Comparison of ENCODE assay signal across 9 mouse cellular contexts in genomic region chr11:46268991-46269390, GRCm38 (mm10). TPM values are rescaled to one million over a fixed set of nuclear protein-coding genes. Genes with fewer than 3 reads are reported as not detected.
A peak's percentile ranks its signal among the peaks of the same experiment; 100 is the strongest.
DNase-seq lines count a peak whose midpoint lies in the region; ATAC-seq and TF ChIP-seq lines count a peak whose summit lies in the region.
"Had no signal": no experiment of that assay in that cellular context is flagged by ENCODE, and none has a peak within 500 bp of the region (broad histone marks: within the 10 kb centered on the region; RNA-seq: fewer than 3 reads in every experiment).

No protein-coding gene starts in this region.

- dilution Hi-C loops in CH12.LX (cut with MboI; ENCODE audit: extremely low pct_ligation_motif_present, extremely low pct_unique_long_range_greater_than_20kb, low sequenced_read_pairs) = no loop called here

- no peak overlapping the region for H3K9ac ChIP-seq in CH12.LX (ENCODE audit: insufficient read depth, low read depth)
- no peak overlapping the region for H3K9ac ChIP-seq in forebrain, embryonic 15.5 days (replicated peaks)
- no peak overlapping the region for H3K9ac ChIP-seq in kidney, embryonic 15.5 days
- no peak overlapping the region for H3K9ac ChIP-seq in liver, embryonic 14.5 days (replicated peaks)
- no peak overlapping the region for H3K9ac ChIP-seq in neural tube, embryonic 13.5 days

- no peak for TF ChIP-seq POLR2A in CH12.LX (IDR thresholded peaks at IDR 0.05; ENCODE audit: low read depth, low read length)
- TF ChIP-seq POLR2A in cerebellum, adult 2 months (IDR thresholded peaks at IDR 0.05; ENCODE audit: borderline replicate concordance, insufficient read depth, low read length) = no peak

- H3K4me2 ChIP-seq in CH12.LX (ENCODE audit: insufficient read depth, low read depth, poor library complexity, severe bottlenecking) = no peak overlapping the region
- no peak overlapping the region for H3K4me2 ChIP-seq in forebrain, embryonic 15.5 days (replicated peaks)
- no peak overlapping the region for H3K4me2 ChIP-seq in kidney, embryonic 15.5 days
- H3K4me2 ChIP-seq in liver, embryonic 14.5 days (ENCODE audit: low read depth) = no peak overlapping the region
- H3K4me2 ChIP-seq in neural tube, embryonic 13.5 days = no peak overlapping the region

- H3K27me3 ChIP-seq in CH12.LX (replicated peaks) = no peaks in the 10 kb centered on the region
- H3K27me3 ChIP-seq in cerebellum, adult 2 months (ENCODE audit: control insufficient read depth, insufficient read depth, low read length) = no peaks in the 10 kb centered on the region
- no peaks in the 10 kb centered on the region for H3K27me3 ChIP-seq in forebrain, embryonic 15.5 days
- H3K27me3 ChIP-seq in kidney, embryonic 15.5 days = no peaks in the 10 kb centered on the region
- H3K27me3 ChIP-seq in liver, embryonic 14.5 days (ENCODE audit: control insufficient read depth, insufficient read depth, low read length) = no peaks in the 10 kb centered on the region
- H3K27me3 ChIP-seq in neural tube, embryonic 13.5 days = no peaks in the 10 kb centered on the region

- H3K4me3 ChIP-seq in CH12.LX (replicated peaks in 1 of 3; ENCODE audit: low read depth in 2 of 3, low read length in 2 of 3, poor library complexity in 1 of 3) = no peak overlapping the region
- H3K4me3 ChIP-seq in cerebellum, adult 2 months (replicated peaks; ENCODE audit: insufficient read depth, low read depth, low read length) = no peak overlapping the region
- no peak overlapping the region for H3K4me3 ChIP-seq in forebrain, embryonic 15.5 days
- no peak overlapping the region for H3K4me3 ChIP-seq in kidney, embryonic 15.5 days (replicated peaks)
- no peak overlapping the region for H3K4me3 ChIP-seq in liver, embryonic 14.5 days (ENCODE audit: insufficient read depth in 1 of 2, low read depth in 2 of 2, low read length in 2 of 2)
- H3K4me3 ChIP-seq in neural tube, embryonic 13.5 days = no peak overlapping the region

- H3K36me3 ChIP-seq in CH12.LX (replicated peaks in 1 of 2; ENCODE audit: control insufficient read depth in 1 of 2, insufficient read depth in 1 of 2, low read length in 1 of 2) = peaks cover 76 to 95% of the 10 kb centered on the region in 2 experiments
- peaks cover 84% of the 10 kb centered on the region for H3K36me3 ChIP-seq in forebrain, embryonic 15.5 days
- peaks cover 5% of the 10 kb centered on the region; the same call in 1 of the 2 replicates for H3K36me3 ChIP-seq in kidney, embryonic 15.5 days
- no peaks in the 10 kb centered on the region for H3K36me3 ChIP-seq in liver, embryonic 14.5 days (replicated peaks; ENCODE audit: control insufficient read depth, insufficient read depth, low read depth)
- peaks cover 90% of the 10 kb centered on the region for H3K36me3 ChIP-seq in neural tube, embryonic 13.5 days

- H3K27ac ChIP-seq in CH12.LX (ENCODE audit: insufficient read depth, low read depth) = no peak overlapping the region
- no peak overlapping the region for H3K27ac ChIP-seq in cerebellum, adult 2 months (ENCODE audit: insufficient read depth, low read length)
- H3K27ac ChIP-seq in forebrain, embryonic 15.5 days (replicated peaks) = no peak overlapping the region
- no peak overlapping the region for H3K27ac ChIP-seq in kidney, embryonic 15.5 days
- H3K27ac ChIP-seq in liver, embryonic 14.5 days = no peak overlapping the region
- no peak overlapping the region for H3K27ac ChIP-seq in neural tube, embryonic 13.5 days (replicated peaks)

- TF ChIP-seq CTCF in CH12.LX (conservative IDR thresholded peaks at IDR 0.05 in 1 of 2, IDR thresholded peaks at IDR 0.05 in 1 of 2; ENCODE audit: low read depth in 2 of 2, low read length in 2 of 2) = peak; percentile 83 to 89
- peak; percentile 90 for TF ChIP-seq CTCF in cerebellum, adult 2 months (IDR thresholded peaks at IDR 0.05; ENCODE audit: borderline replicate concordance, insufficient read depth, low read depth, low read length)
- peak; percentile 83 for TF ChIP-seq CTCF in liver, embryonic 14.5 days (IDR thresholded peaks at IDR 0.05; ENCODE audit: low read depth)

- peak; percentile 45 for DNase-seq in 416B (ENCODE audit: low read depth)
- DNase-seq in CH12.LX (ENCODE audit: extremely low read depth) = peak; percentile 66
- peak; percentile 57 to 74 for DNase-seq in cerebellum, adult 2 months
- peak in 1 of 3 experiments; percentile 4 for DNase-seq in liver, embryonic 14.5 days (ENCODE audit: low read depth in 3 of 3, low spot score in 3 of 3)
- peak; percentile 27 to 65 for DNase-seq in thymus, postnatal 10 days (ENCODE audit: low spot score in 2 of 2)

- peak; percentile 74 for TF ChIP-seq RAD21 in CH12.LX (IDR thresholded peaks at IDR 0.05; ENCODE audit: low read depth, low read length)

- no peaks in the 10 kb centered on the region; the same call in none of the 2 replicates for H3K79me2 ChIP-seq in CH12.LX (replicated peaks; ENCODE audit: control insufficient read depth, extremely low read depth, insufficient read depth, poor library complexity, severe bottlenecking)

- ATAC-seq in forebrain, embryonic 15.5 days (replicated peaks) = peak; percentile 69
- ATAC-seq in kidney, embryonic 15.5 days (replicated peaks; ENCODE audit: low FRiP score) = 0 out of 2 replicates have a peak, but pooled peaks have one; percentile 25
- no peak for ATAC-seq in liver, embryonic 14.5 days (ENCODE audit: insufficient read depth)
- peak; percentile 72 for ATAC-seq in neural tube, embryonic 13.5 days (ENCODE audit: low read depth)

- TF ChIP-seq EP300 in CH12.LX (IDR thresholded peaks at IDR 0.05; ENCODE audit: low read length) = no peak
- TF ChIP-seq EP300 in liver, embryonic 14.5 days (IDR thresholded peaks at IDR 0.05; ENCODE audit: low read depth) = no peak

- in situ Hi-C loops in CH12.LX (cut with MboI; ENCODE audit: low pct_ligation_motif_present, low pct_unique_long_range_greater_than_20kb, low sequenced_read_pairs) = no loop called here

- H3K9me3 ChIP-seq in CH12.LX (replicated peaks; ENCODE audit: low read length) = no peaks in the 10 kb centered on the region
- no peaks in the 10 kb centered on the region for H3K9me3 ChIP-seq in forebrain, embryonic 15.5 days
- H3K9me3 ChIP-seq in kidney, embryonic 15.5 days (replicated peaks) = no peaks in the 10 kb centered on the region
- no peaks in the 10 kb centered on the region for H3K9me3 ChIP-seq in liver, embryonic 14.5 days (ENCODE audit: control insufficient read depth, low read length)
- no peaks in the 10 kb centered on the region for H3K9me3 ChIP-seq in neural tube, embryonic 13.5 days

- WGBS in cerebellum, adult 2 months = 6% methylated on average over 7 of the region's 7 CpGs
- WGBS in forebrain, embryonic 15.5 days = 17% methylated on average over 7 of the region's 7 CpGs
- 36% methylated on average over 7 of the region's 7 CpGs for WGBS in kidney, embryonic 15.5 days
- WGBS in liver, embryonic 14.5 days (ENCODE audit: insufficient replicate concordance) = 17% methylated on average over 7 of the region's 7 CpGs
- WGBS in neural tube, embryonic 13.5 days = 24% methylated on average over 7 of the region's 7 CpGs

- H3K4me1 ChIP-seq in CH12.LX (ENCODE audit: control insufficient read depth in 1 of 2, insufficient read depth in 2 of 2) = peaks cover 19 to 91% of the 10 kb centered on the region in 2 experiments
- H3K4me1 ChIP-seq in cerebellum, adult 2 months (ENCODE audit: control insufficient read depth, insufficient read depth, low read length) = no peaks in the 10 kb centered on the region
- H3K4me1 ChIP-seq in forebrain, embryonic 15.5 days = no peaks in the 10 kb centered on the region
- no peaks in the 10 kb centered on the region for H3K4me1 ChIP-seq in kidney, embryonic 15.5 days
- no peaks in the 10 kb centered on the region for H3K4me1 ChIP-seq in liver, embryonic 14.5 days (replicated peaks; ENCODE audit: control insufficient read depth in 2 of 2, insufficient read depth in 2 of 2, low read length in 1 of 2)
- no peaks in the 10 kb centered on the region for H3K4me1 ChIP-seq in neural tube, embryonic 13.5 days (replicated peaks)

TF ChIP-seq in CH12.LX, 34 proteins besides CTCF, POLR2A, EP300 and RAD21 (continues in another document):
- no peak for TF ChIP-seq MAZ (IDR thresholded peaks at IDR 0.05; ENCODE audit: low read depth, low read length)
- no peak for TF ChIP-seq POLR2AphosphoS2 (IDR thresholded peaks at IDR 0.05; ENCODE audit: low read depth, low read length)
- TF ChIP-seq MAX (IDR thresholded peaks at IDR 0.05; ENCODE audit: low read length) = peak; percentile 53; the same call in 1 of the 2 replicates
- no peak for TF ChIP-seq NELFE (IDR thresholded peaks at IDR 0.05; ENCODE audit: low read depth, low read length)
- TF ChIP-seq SMC3 (IDR thresholded peaks at IDR 0.05; ENCODE audit: low read depth, low read length) = peak; percentile 96
- TF ChIP-seq USF2 (conservative IDR thresholded peaks at IDR 0.05; ENCODE audit: low read depth, low read length) = no peak
- no peak for TF ChIP-seq MXI1 (IDR thresholded peaks at IDR 0.05; ENCODE audit: low read depth, low read length)
- peak; percentile 37; the same call in 1 of the 2 replicates for TF ChIP-seq IRF4 (IDR thresholded peaks at IDR 0.05; ENCODE audit: low read depth, low read length)
- TF ChIP-seq ELF1 (IDR thresholded peaks at IDR 0.05; ENCODE audit: low read depth, low read length) = no peak
- TF ChIP-seq BHLHE40 (IDR thresholded peaks at IDR 0.05; ENCODE audit: low read depth, low read length) = no peak
- no peak for TF ChIP-seq UBTF (IDR thresholded peaks at IDR 0.05; ENCODE audit: low read depth, low read length)
- no peak for TF ChIP-seq ZKSCAN1 (IDR thresholded peaks at IDR 0.05; ENCODE audit: borderline replicate concordance, low read depth, low read length)

RNA-seq across cellular contexts. Expression of gene Fndc9, which starts 33.7 kb away (rescaled TPM):
- 3.8 and 3.9 TPM in 2 replicates for total RNA-seq in CH12.LX (2012; rRNA removed)
- total RNA-seq in CH12.LX (2014; rRNA removed) = not detected in 2 replicates
- 12.1 and 12.5 TPM in 2 replicates for polyA plus RNA-seq in CH12.LX (2012; ENCODE audit: insufficient read length, low read depth)
- polyA plus RNA-seq in cerebellum, adult 2 months (2012; rRNA removed) = 0.39 and 0.52 TPM in 2 replicates
- polyA plus RNA-seq in forebrain, embryonic 15.5 days (2015; fragmentation: Nextera tagmentation; extraction: Ambion mirVana) = 3.5 and 3.9 TPM in 2 replicates
- polyA plus RNA-seq in kidney, embryonic 15.5 days (2015; fragmentation: Nextera tagmentation; extraction: Ambion mirVana) = 0.13 and 0.21 TPM in 2 replicates
- polyA plus RNA-seq in liver, embryonic 14.5 days (2012; rRNA removed) = not detected in 2 replicates
- not detected in 2 replicates for polyA plus RNA-seq in liver, embryonic 14.5 days (2014; fragmentation: Nextera tagmentation; extraction: Ambion mirVana)
- 0.46 and 0.84 TPM in 2 replicates for polyA plus RNA-seq in neural tube, embryonic 13.5 days (2015; fragmentation: Nextera tagmentation; extraction: Ambion mirVana)
- total RNA-seq: gastrocnemius, postnatal 36 days had no signal

RNA-seq across cellular contexts. Expression of gene Cyfip2, which starts 43.7 kb away (rescaled TPM):
- total RNA-seq in CH12.LX (2012; rRNA removed) (77.6 and 97.6 TPM in 2 replicates), CH12.LX (2014; rRNA removed) (36.1 and 40.7 TPM in 2 replicates)
- 161 and 194 TPM in 2 replicates for polyA plus RNA-seq in CH12.LX (2012; ENCODE audit: insufficient read length, low read depth)
- 200 and 203 TPM in 2 replicates for polyA plus RNA-seq in cerebellum, adult 2 months (2012; rRNA removed)
- polyA plus RNA-seq in forebrain, embryonic 15.5 days (2015; fragmentation: Nextera tagmentation; extraction: Ambion mirVana) = 74.8 and 80.7 TPM in 2 replicates
- 15.3 and 15.5 TPM in 2 replicates for polyA plus RNA-seq in kidney, embryonic 15.5 days (2015; fragmentation: Nextera tagmentation; extraction: Ambion mirVana)
- polyA plus RNA-seq in liver, embryonic 14.5 days (2012; rRNA removed) = 1.3 and 1.6 TPM in 2 replicates
- 2.6 and 3.1 TPM in 2 replicates for polyA plus RNA-seq in liver, embryonic 14.5 days (2014; fragmentation: Nextera tagmentation; extraction: Ambion mirVana)
- polyA plus RNA-seq in neural tube, embryonic 13.5 days (2015; fragmentation: Nextera tagmentation; extraction: Ambion mirVana) = 84.9 and 89.1 TPM in 2 replicates
